In the genomic region with DNA sequence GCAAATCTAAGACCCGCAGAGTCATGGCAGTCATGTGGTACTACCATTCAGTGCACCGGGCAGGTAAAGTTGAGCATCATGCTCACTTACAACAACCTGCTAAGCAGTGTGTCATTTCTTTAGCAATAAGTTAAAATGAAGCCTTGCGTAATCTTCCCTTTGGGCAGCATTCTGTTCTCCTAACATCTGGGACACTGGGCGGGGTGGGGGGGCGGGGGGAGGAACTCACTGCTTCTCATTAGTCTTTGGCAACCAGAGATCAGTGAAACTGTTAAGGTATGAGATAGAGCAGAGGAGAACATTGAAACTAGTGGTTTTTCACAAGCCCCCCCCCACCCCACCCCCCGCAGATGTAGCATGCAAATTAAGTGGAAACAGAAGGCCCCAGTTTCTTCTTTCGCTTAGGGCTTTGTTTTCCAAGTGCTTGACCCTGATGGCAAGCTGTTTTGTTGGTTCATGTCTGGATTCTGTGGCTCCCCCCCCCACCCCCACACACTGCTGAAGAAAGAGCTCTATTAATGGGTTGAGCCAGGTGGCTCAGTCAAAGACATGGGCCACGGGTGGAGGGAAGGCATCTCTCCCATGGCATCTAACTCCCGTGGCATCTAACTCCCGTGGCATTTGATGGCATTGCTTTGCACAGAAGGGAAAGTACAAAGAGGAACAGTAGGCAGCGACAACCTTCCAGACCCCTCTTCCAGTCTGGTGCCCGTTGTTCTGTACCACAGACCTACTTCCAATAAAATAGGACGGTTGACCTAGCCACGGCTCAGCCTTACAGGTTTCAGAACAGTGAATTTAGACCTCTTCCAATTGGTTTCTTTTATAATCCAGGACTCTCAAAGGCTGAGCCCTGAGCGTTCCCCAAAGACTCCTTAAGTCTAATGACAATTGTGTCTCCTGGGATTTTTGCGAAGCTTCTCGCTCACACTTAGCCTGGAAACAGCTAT, we compare ENCODE assay signal across 16 mouse cellular contexts.
A peak's percentile ranks its signal among the peaks of the same experiment; 100 is the strongest.
DNase-seq lines count a peak whose midpoint lies in the region; ATAC-seq and TF ChIP-seq lines count a peak whose summit lies in the region.
"Had no signal": no experiment of that assay in that cellular context is flagged by ENCODE, and none has a peak within 500 bp of the region (broad histone marks: within the 10 kb centered on the region; RNA-seq: fewer than 3 reads in every experiment).

No protein-coding gene starts in this region.

- no peaks in the 10 kb centered on the region for H3K36me3 ChIP-seq in limb, embryonic 14.5 days (ENCODE audit: control insufficient read depth, insufficient read depth, low read length)
- H3K36me3 ChIP-seq in hindbrain, embryonic 12.5 days, result no peaks in the 10 kb centered on the region
- H3K36me3 ChIP-seq: heart, embryonic 10.5 days; lung, embryonic 15.5 days; neural tube, embryonic 13.5 days had no signal

- 0 out of 2 replicates have a peak, but pooled peaks have one; percentile 32 for ATAC-seq in common myeloid progenitor, adult 5-6 weeks (replicated peaks; ENCODE audit: low read depth, poor library complexity, severe bottlenecking)
- no peak for ATAC-seq in limb, embryonic 14.5 days (ENCODE audit: low FRiP score, low read depth)
- no peak for ATAC-seq in hindbrain, embryonic 12.5 days (ENCODE audit: low FRiP score)
- ATAC-seq: activated CD4-positive, CD25-positive, alpha-beta regulatory T cell, adult 4 months; forebrain, embryonic 16.5 days; hindbrain, postnatal 0 days had no signal

- no peaks in the 10 kb centered on the region for H3K27me3 ChIP-seq in limb, embryonic 14.5 days (ENCODE audit: control insufficient read depth, insufficient read depth, low read length)
- H3K27me3 ChIP-seq in cerebellum, adult 2 months (ENCODE audit: control insufficient read depth, insufficient read depth, low read length), result no peaks in the 10 kb centered on the region
- H3K27me3 ChIP-seq in hindbrain, embryonic 12.5 days, result no peaks in the 10 kb centered on the region
- H3K27me3 ChIP-seq: lung, embryonic 15.5 days; neural tube, embryonic 13.5 days had no signal

- no peaks in the 10 kb centered on the region for H3K4me1 ChIP-seq in limb, embryonic 14.5 days (ENCODE audit: control insufficient read depth, insufficient read depth, low read length)
- no peaks in the 10 kb centered on the region for H3K4me1 ChIP-seq in cerebellum, adult 2 months (ENCODE audit: control insufficient read depth, insufficient read depth, low read length)
- H3K4me1 ChIP-seq in hindbrain, embryonic 12.5 days, result 0 out of 2 replicates have a peak, but pooled peaks cover 3% of the 10 kb centered on the region
- H3K4me1 ChIP-seq: heart, embryonic 10.5 days; lung, embryonic 15.5 days; neural tube, embryonic 13.5 days had no signal

- H3K9me3 ChIP-seq in limb, embryonic 14.5 days (ENCODE audit: control insufficient read depth, low read length), result no peaks in the 10 kb centered on the region
- H3K9me3 ChIP-seq in hindbrain, embryonic 12.5 days (replicated peaks), result no peaks in the 10 kb centered on the region
- H3K9me3 ChIP-seq: heart, embryonic 10.5 days; lung, embryonic 15.5 days had no signal

- TF ChIP-seq CTCF in cerebellum, adult 2 months (IDR thresholded peaks at IDR 0.05; ENCODE audit: borderline replicate concordance, insufficient read depth, low read depth, low read length), result no peak

- no peak overlapping the region for H3K4me2 ChIP-seq in limb, embryonic 14.5 days (replicated peaks; ENCODE audit: low read depth, low read length, severe bottlenecking)
- H3K4me2 ChIP-seq in hindbrain, embryonic 12.5 days (replicated peaks), result no peak overlapping the region
- H3K4me2 ChIP-seq: lung, embryonic 15.5 days; neural tube, embryonic 13.5 days had no signal

- no peak overlapping the region for H3K9ac ChIP-seq in limb, embryonic 14.5 days (ENCODE audit: low read depth, low read length, severe bottlenecking)
- no peak overlapping the region for H3K9ac ChIP-seq in hindbrain, embryonic 12.5 days
- H3K9ac ChIP-seq: lung, embryonic 15.5 days; neural tube, embryonic 13.5 days had no signal

- H3K27ac ChIP-seq in limb, embryonic 14.5 days (replicated peaks; ENCODE audit: low read depth, low read length), result no peak overlapping the region
- no peak overlapping the region for H3K27ac ChIP-seq in cerebellum, adult 2 months (ENCODE audit: insufficient read depth, low read length)
- no peak overlapping the region for H3K27ac ChIP-seq in hindbrain, embryonic 12.5 days
- H3K27ac ChIP-seq: heart, embryonic 10.5 days; hindbrain, postnatal 0 days; lung, embryonic 15.5 days; neural tube, embryonic 13.5 days had no signal

- TF ChIP-seq POLR2A in limb, embryonic 14.5 days (IDR thresholded peaks at IDR 0.05; ENCODE audit: borderline replicate concordance, extremely low read depth, insufficient read depth, insufficient read length), result no peak
- TF ChIP-seq POLR2A in cerebellum, adult 2 months (IDR thresholded peaks at IDR 0.05; ENCODE audit: borderline replicate concordance, insufficient read depth, low read length), result no peak

- no peak overlapping the region for H3K4me3 ChIP-seq in limb, embryonic 14.5 days (replicated peaks; ENCODE audit: low read length)
- H3K4me3 ChIP-seq in cerebellum, adult 2 months (replicated peaks; ENCODE audit: insufficient read depth, low read depth, low read length), result no peak overlapping the region
- H3K4me3 ChIP-seq in hindbrain, embryonic 12.5 days, result no peak overlapping the region
- H3K4me3 ChIP-seq: heart, embryonic 10.5 days; lung, embryonic 15.5 days; neural tube, embryonic 13.5 days had no signal

- peak; percentile 6 for DNase-seq in gastrocnemius, adult 18-20 months (ENCODE audit: low spot score)
- no peak for DNase-seq in gastrocnemius, postnatal 25 days
- peak; percentile 8 for DNase-seq in 416B (ENCODE audit: low read depth)
- peak; percentile 49 for DNase-seq in limb, embryonic 14.5 days (ENCODE audit: low spot score)
- no peak for DNase-seq in cerebellum, adult 2 months
- DNase-seq in ovary, postnatal 36 days (ENCODE audit: low spot score), result no peak
- DNase-seq: cerebellum, adult 11 months; thymus, postnatal 4 days had no signal

- WGBS in limb, embryonic 14.5 days, result 56% methylated on average over 17 of the region's 17 CpGs
- 80% methylated on average over 17 of the region's 17 CpGs for WGBS in cerebellum, adult 2 months
- WGBS in hindbrain, embryonic 12.5 days, result 81% methylated on average over 17 of the region's 17 CpGs

Comparison
In these comparisons a context has a peak if more than half of its experiments do, and no peak if none do; other contexts are left out.
1. DNase-seq: peak in gastrocnemius, adult 18-20 months (single experiment), 416B (single experiment) and limb, embryonic 14.5 days (single experiment); none in gastrocnemius, postnatal 25 days (single experiment), cerebellum, adult 2 months (0 of 2) and ovary, postnatal 36 days (single experiment).